Mouse (Mus musculus): ENCODE data around the gene Cphx2. TPM values are rescaled to one million over a fixed set of nuclear protein-coding genes. Genes with fewer than 3 reads are reported as not detected.

Cphx2 gene
- polyA plus RNA-seq (2017; shearing (Covaris generic)): not detected

GRCm38 (mm10) chr14:26081216-26081615 is at the start of gene Cphx2:
Cphx2 (plus strand) TSS chr14:26081516.

GRCm38 (mm10) chr14:26042611-26043010 is 38.7 kb upstream of the Cphx2 start, which contains the start of gene Gm9780:
Gm9780 (minus strand) TSS chr14:26042711.

GRCm38 (mm10) chr14:26067325-26067633 is 14.0 kb upstream of the Cphx2 start, which contains the start of gene Tmem254c:
Tmem254c (minus strand) TSS chr14:26067355.

GRCm38 (mm10) chr14:26081997-26082396 is 681 bp downstream of the Cphx2 start, which contains the start of gene Cphx3:
Cphx3 (plus strand) TSS chr14:26082297.

GRCm38 (mm10) chr14:26118150-26118549 is 36.8 kb downstream of the Cphx2 start, which contains the start of gene Duxbl2:
Duxbl2 (plus strand) TSS chr14:26118349.

Other genes with a start within 250 kb of the Cphx2 start
- 38.8 TPM for gene Anxa11, start 239.4 kb upstream of the Cphx2 start, polyA plus RNA-seq (2017; shearing (Covaris generic))
- gene Plac9a, start 178.4 kb upstream of the Cphx2 start, polyA plus RNA-seq (2017; shearing (Covaris generic)): not detected
- gene Tmem254a, start 153.8 kb upstream of the Cphx2 start, polyA plus RNA-seq (2017; shearing (Covaris generic)): 1.1 TPM
- not detected for gene Cphx1, start 143.2 kb upstream of the Cphx2 start, polyA plus RNA-seq (2017; shearing (Covaris generic))
- not detected for gene Duxbl1, start 102.9 kb upstream of the Cphx2 start, polyA plus RNA-seq (2017; shearing (Covaris generic))
- gene Gm9780, start 38.8 kb upstream of the Cphx2 start, polyA plus RNA-seq (2017; shearing (Covaris generic)): not detected
- 26.1 TPM for gene Tmem254c, start 14.2 kb upstream of the Cphx2 start, polyA plus RNA-seq (2017; shearing (Covaris generic))
- not detected for gene Cphx3, start 781 bp downstream of the Cphx2 start, polyA plus RNA-seq (2017; shearing (Covaris generic))
- gene Duxbl2, start 36.8 kb downstream of the Cphx2 start, polyA plus RNA-seq (2017; shearing (Covaris generic)): not detected
- not detected for gene Plac9b, start 101.0 kb downstream of the Cphx2 start, polyA plus RNA-seq (2017; shearing (Covaris generic))
- 7.0 TPM for gene Tmem254b, start 125.5 kb downstream of the Cphx2 start, polyA plus RNA-seq (2017; shearing (Covaris generic))
- not detected for gene Duxbl3, start 176.4 kb downstream of the Cphx2 start, polyA plus RNA-seq (2017; shearing (Covaris generic))